In the genomic region with DNA sequence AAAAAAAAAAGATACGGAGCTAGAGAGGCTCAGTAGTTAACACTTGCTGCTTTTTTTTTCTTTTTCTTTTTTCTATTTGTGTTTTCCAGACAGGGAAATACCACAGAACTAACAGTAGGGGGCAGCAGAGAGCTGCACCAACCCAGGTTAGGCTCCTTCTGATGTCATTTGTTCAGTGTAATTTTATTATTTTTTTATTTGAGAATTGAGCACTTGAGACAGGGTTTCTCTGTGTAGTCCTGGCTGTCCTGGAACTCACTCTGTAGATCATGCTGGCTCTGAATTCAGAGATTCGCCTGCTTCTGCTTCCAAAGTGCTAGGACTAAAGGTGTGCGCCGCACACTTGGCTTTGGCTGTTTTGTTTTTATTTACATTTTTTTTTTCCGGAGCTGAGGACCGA, we compare ENCODE assay signal across 10 mouse cellular contexts. TPM values are rescaled to one million over a fixed set of nuclear protein-coding genes. Genes with fewer than 3 reads are reported as not detected.
A peak's percentile ranks its signal among the peaks of the same experiment; 100 is the strongest.
DNase-seq lines count a peak whose midpoint lies in the region; TF ChIP-seq lines count a peak whose summit lies in the region.
"Had no signal": no experiment of that assay in that cellular context is flagged by ENCODE, and none has a peak within 500 bp of the region (broad histone marks: within the 10 kb centered on the region; RNA-seq: fewer than 3 reads in every experiment).

No protein-coding gene starts in this region.

- no peak for DNase-seq in heart, adult 2 months
- no peak for DNase-seq in heart, adult 8-10 months (ENCODE audit: low spot score)
- DNase-seq in spleen, adult 2 months (ENCODE audit: low read depth in 1 of 2, low spot score in 2 of 2): peak in 1 of 2 experiments; percentile 37
- DNase-seq in spleen, adult 18-20 months: no peak
- peak; percentile 49 to 50 for DNase-seq in cerebellum, postnatal 14 days
- peak; percentile 64 for DNase-seq in retina, postnatal 1 day
- no peak for DNase-seq in urinary bladder, adult 18-20 months (ENCODE audit: low spot score in 2 of 2)
- DNase-seq in frontal cortex, adult 2 months (ENCODE audit: extremely low spot score in 1 of 2, low spot score in 1 of 2): no peak
- DNase-seq: liver, embryonic 13.5 days had no signal

- 64% methylated on average over 6 of the region's 6 CpGs for WGBS in heart, adult 2 months
- WGBS in spleen, adult 2 months: 72% methylated on average over 6 of the region's 6 CpGs

- no peaks in the 10 kb centered on the region for H3K27me3 ChIP-seq in heart, adult 2 months (ENCODE audit: control insufficient read depth, insufficient read depth, low read length)
- no peaks in the 10 kb centered on the region for H3K27me3 ChIP-seq in spleen, adult 2 months (ENCODE audit: control insufficient read depth, insufficient read depth, low read length)
- H3K27me3 ChIP-seq: liver, embryonic 13.5 days had no signal

- H3K9ac ChIP-seq in heart, adult 2 months (ENCODE audit: low read depth, low read length): no peak overlapping the region
- H3K9ac ChIP-seq: liver, embryonic 13.5 days had no signal

- TF ChIP-seq EP300 in heart, adult 2 months (IDR thresholded peaks at IDR 0.05; ENCODE audit: insufficient read depth, low read depth, low read length): no peak

- H3K4me3 ChIP-seq in heart, adult 2 months: no peak overlapping the region
- H3K4me3 ChIP-seq in spleen, adult 2 months (ENCODE audit: extremely low read depth, insufficient read depth, insufficient read length): no peak overlapping the region
- H3K4me3 ChIP-seq: liver, embryonic 13.5 days had no signal

- peak; percentile 67 for TF ChIP-seq CTCF in heart, adult 2 months (IDR thresholded peaks at IDR 0.05)
- TF ChIP-seq CTCF in spleen, adult 2 months (IDR thresholded peaks at IDR 0.05; ENCODE audit: extremely low read depth, insufficient read depth, insufficient read length, insufficient replicate concordance): peak; percentile 57; the same call in 1 of the 2 replicates

- no peak overlapping the region for H3K27ac ChIP-seq in heart, adult 2 months
- H3K27ac ChIP-seq in spleen, adult 2 months (ENCODE audit: insufficient read depth, low read length): no peak overlapping the region
- H3K27ac ChIP-seq: liver, embryonic 13.5 days had no signal

- no peaks in the 10 kb centered on the region for H3K36me3 ChIP-seq in heart, adult 2 months (ENCODE audit: control insufficient read depth, insufficient read depth, low read length)
- no peaks in the 10 kb centered on the region for H3K36me3 ChIP-seq in spleen, adult 2 months (ENCODE audit: control insufficient read depth, insufficient read depth, low read length)
- H3K36me3 ChIP-seq: liver, embryonic 13.5 days had no signal

- H3K79me2 ChIP-seq in heart, adult 2 months (replicated peaks; ENCODE audit: control insufficient read depth, insufficient read depth, low read length): no peaks in the 10 kb centered on the region

- H3K4me1 ChIP-seq in heart, adult 2 months (ENCODE audit: control insufficient read depth, insufficient read depth, low read length): peaks cover 2% of the 10 kb centered on the region; the same call in 1 of the 2 replicates
- no peaks in the 10 kb centered on the region for H3K4me1 ChIP-seq in spleen, adult 2 months (ENCODE audit: control insufficient read depth, insufficient read depth, insufficient read length)

- intact Hi-C loops in heart, adult 2 months (cut with DNase I): loop anchor here (1.0 kb wide), 1 partner anchor 14 kb away; no protein-coding TSS in a partner anchor

- TF ChIP-seq POLR2A in heart, adult 2 months (IDR thresholded peaks at IDR 0.05; ENCODE audit: insufficient read depth, low read depth, low read length): no peak
- TF ChIP-seq POLR2A in spleen, adult 2 months (IDR thresholded peaks at IDR 0.05; ENCODE audit: low read depth, low read length): no peak

RNA-seq across cellular contexts. Expression of a gene that starts 9.7 kb away (rescaled TPM):
- total RNA-seq in heart, adult 2 months (2021): not detected
- not detected in 2 replicates for polyA plus RNA-seq in heart, adult 2 months (2012; rRNA removed)
- not detected for total RNA-seq in heart, adult 8-10 months (2022)
- 0.11 and 0.34 TPM in 2 replicates for polyA plus RNA-seq in spleen, adult 2 months (2012; rRNA removed)
- 0.38 and 0.54 TPM in 2 replicates for polyA plus RNA-seq in frontal cortex, adult 2 months (2012; rRNA removed)
- total RNA-seq: heart, postnatal 14 days had no signal
- polyA plus RNA-seq: liver, embryonic 13.5 days had no signal

RNA-seq across cellular contexts. Expression of a gene that starts 9.8 kb away (rescaled TPM):
- not detected for total RNA-seq in heart, adult 2 months (2021)
- polyA plus RNA-seq in heart, adult 2 months (2012; rRNA removed): 0.12 and 0.18 TPM in 2 replicates
- not detected for total RNA-seq in heart, adult 8-10 months (2022)
- not detected in 2 replicates for polyA plus RNA-seq in spleen, adult 2 months (2012; rRNA removed)
- polyA plus RNA-seq in frontal cortex, adult 2 months (2012; rRNA removed): not detected in 2 replicates
- total RNA-seq: heart, postnatal 14 days had no signal
- polyA plus RNA-seq: liver, embryonic 13.5 days had no signal

RNA-seq across cellular contexts. Expression of a gene that starts 57.1 kb away (rescaled TPM):
- total RNA-seq in heart, adult 2 months (2021): 100 to 1,000 TPM in 1 of 2 experiments, 10 to 100 TPM in 1; 95.9 to 120 TPM
- polyA plus RNA-seq in heart, adult 2 months (2012; rRNA removed): 7.2 and 10.3 TPM in 2 replicates
- 100 to 1,000 TPM; 111 to 154 (median 130) TPM for total RNA-seq in heart, adult 8-10 months (2022)
- polyA plus RNA-seq in spleen, adult 2 months (2012; rRNA removed): 8.5 and 9.1 TPM in 2 replicates
- polyA plus RNA-seq in frontal cortex, adult 2 months (2012; rRNA removed): 153 and 154 TPM in 2 replicates

Comparison
In these comparisons a context has a peak if more than half of its experiments do, and no peak if none do; other contexts are left out.
1. DNase-seq: peak in cerebellum, postnatal 14 days (2 of 2) and retina, postnatal 1 day (single experiment); none in heart, adult 2 months (0 of 2), heart, adult 8-10 months (single experiment), spleen, adult 18-20 months (0 of 2), urinary bladder, adult 18-20 months (0 of 2) and frontal cortex, adult 2 months (0 of 2).
2. RNA of a gene that starts 57.1 kb away (polyA plus RNA-seq): 153 to 154 TPM in frontal cortex, adult 2 months; 8.5 to 9.1 TPM in spleen, adult 2 months and 7.2 to 10.3 TPM in heart, adult 2 months; every median in the first group is over 10 times any median in the second.